ENCODE assay signal across 16 mouse cellular contexts in the genomic region with DNA sequence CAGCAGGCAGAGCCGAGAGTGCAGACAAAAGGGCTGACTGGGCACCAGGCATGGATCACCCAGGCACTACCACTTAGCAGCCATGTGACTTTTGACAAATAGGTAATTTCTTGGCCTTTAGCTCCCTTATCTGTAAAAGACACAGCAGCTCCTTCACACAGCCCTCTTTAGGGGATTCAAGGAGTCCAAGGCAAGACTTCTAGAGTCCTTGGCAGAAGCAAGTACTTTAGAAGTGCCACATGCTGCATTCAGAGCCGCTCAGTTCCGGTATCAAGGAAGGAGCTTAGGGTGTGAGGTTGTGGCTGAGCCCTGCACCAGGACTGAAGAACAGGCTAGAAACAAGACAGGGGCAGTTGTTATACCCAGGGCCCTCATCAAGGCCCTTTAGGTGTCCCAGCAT.
"Had no signal": no experiment of that assay in that cellular context is flagged by ENCODE, and none has a peak within 500 bp of the region (broad histone marks: within the 10 kb centered on the region; RNA-seq: fewer than 3 reads in every experiment).

No protein-coding gene starts in this region.

- DNase-seq: liver; liver, embryonic 13.5 days; liver, postnatal 0 days; lung, embryonic 14.5 days; right cerebral cortex, postnatal 14 days; thymus, adult 2 months; thymus, postnatal 25 days; thymus, postnatal 4 days had no signal

- H3K36me3 ChIP-seq: liver, embryonic 13.5 days; liver, embryonic 15.5 days; midbrain, embryonic 10.5 days; midbrain, embryonic 12.5 days; midbrain, embryonic 15.5 days; neural tube, embryonic 12.5 days; stomach, embryonic 15.5 days had no signal

- H3K27ac ChIP-seq: liver, embryonic 13.5 days; liver, embryonic 15.5 days; midbrain, embryonic 10.5 days; midbrain, embryonic 12.5 days; midbrain, embryonic 15.5 days; neural tube, embryonic 12.5 days; stomach, embryonic 15.5 days; stomach, postnatal 0 days had no signal

- H3K4me2 ChIP-seq: liver, embryonic 11.5 days; liver, embryonic 13.5 days; liver, embryonic 15.5 days; lung, embryonic 14.5 days; midbrain, embryonic 12.5 days; midbrain, embryonic 15.5 days; neural tube, embryonic 12.5 days; stomach, embryonic 15.5 days had no signal

- H3K9ac ChIP-seq: liver, embryonic 13.5 days; liver, embryonic 15.5 days; liver, postnatal 0 days; lung, embryonic 14.5 days; midbrain, embryonic 12.5 days; midbrain, embryonic 15.5 days; neural tube, embryonic 12.5 days; stomach, embryonic 15.5 days had no signal

- H3K9me3 ChIP-seq: liver, embryonic 13.5 days; liver, embryonic 15.5 days; midbrain, embryonic 10.5 days; midbrain, embryonic 12.5 days; midbrain, embryonic 15.5 days; neural tube, embryonic 12.5 days; stomach, embryonic 15.5 days had no signal

- H3K27me3 ChIP-seq: liver, embryonic 13.5 days; liver, embryonic 15.5 days; midbrain, embryonic 12.5 days; midbrain, embryonic 15.5 days; neural tube, embryonic 12.5 days; stomach, embryonic 15.5 days had no signal

- H3K4me1 ChIP-seq: liver, embryonic 13.5 days; liver, embryonic 15.5 days; stomach, embryonic 15.5 days had no signal

- ATAC-seq: liver, postnatal 0 days; midbrain, embryonic 15.5 days had no signal

- H3K4me3 ChIP-seq: liver, embryonic 13.5 days; liver, embryonic 15.5 days; midbrain, embryonic 10.5 days; midbrain, embryonic 12.5 days; midbrain, embryonic 15.5 days; neural tube, embryonic 12.5 days; stomach, embryonic 15.5 days had no signal
